Mouse (Mus musculus) limb, embryonic 12.5 days (tissue): ENCODE data around the gene Oas1c. TPM values are rescaled to one million over a fixed set of nuclear protein-coding genes. Genes with fewer than 3 reads are reported as not detected.

Source experiments
- ATAC-seq: fragments of 200-750 bp; cut with Nextera tagmentation; 2 replicates; pipeline ENCODE4 v1.8.0; 2017; ENCODE audit warnings: low read depth, moderate TSS enrichment; ENCODE audit not compliant: insufficient number of reproducible peaks, insufficient read depth, low FRiP score, low TSS enrichment
- H3K27ac ChIP-seq: fragments of 300-500 bp; sonication (generic); 2 replicates; pipeline ENCODE4 v1.5.1; 2016; ENCODE audit warnings: mild to moderate bottlenecking, moderate library complexity
- H3K27me3 ChIP-seq: fragments of 300-500 bp; sonication (generic); 2 replicates; pipeline ENCODE4 v1.6.1; 2016; ENCODE audit warnings: mild to moderate bottlenecking, moderate library complexity
- H3K36me3 ChIP-seq: fragments of 300-500 bp; sonication (generic); 2 replicates; pipeline ENCODE4 v1.6.1; 2016; ENCODE audit warnings: mild to moderate bottlenecking, moderate library complexity
- H3K4me1 ChIP-seq: fragments of 300-500 bp; sonication (generic); replicated peaks from 2 replicates; pipeline ENCODE4 v1.6.1; 2016
- H3K4me2 ChIP-seq: fragments of 300-500 bp; sonication (generic); 2 replicates; pipeline ENCODE4 v1.6.1; 2016; ENCODE audit warnings: mild to moderate bottlenecking, moderate library complexity
- H3K4me3 ChIP-seq: fragments of 300-500 bp; sonication (generic); replicated peaks from 2 replicates; pipeline ENCODE4 v1.5.1; 2016; ENCODE audit warnings: mild to moderate bottlenecking
- H3K9ac ChIP-seq: fragments of 300-500 bp; sonication (generic); replicated peaks from 2 replicates; pipeline ENCODE4 v1.6.1; 2016; ENCODE audit warnings: mild to moderate bottlenecking, moderate library complexity
- H3K9me3 ChIP-seq: fragments of 300-500 bp; sonication (generic); 2 replicates; pipeline ENCODE4 v1.6.1; 2016; ENCODE audit warnings: mild to moderate bottlenecking, moderate library complexity
- WGBS: fragments of 180-500 bp; shearing (Covaris S2); methylation state at CpG from one replicate; pipeline ENCODE4 v1.1.7; 2016; 5-methylcytosine and 5-hydroxymethylcytosine counted together
- polyA plus RNA-seq: library from polyadenylated mRNA; unstranded; fragments of >200 nt; fragmentation: Nextera tagmentation; extraction: Ambion mirVana; gene quantifications from 2 replicates; pipeline ENCODE4 v1.2.1, GENCODE M21; 2016

Oas1c gene
- 0.23 and 0.51 TPM in 2 replicates for polyA plus RNA-seq

- peak within 1 kb of the TSS; percentile 38; the same call in 1 of the 2 replicates for H3K9ac ChIP-seq
- peak within 1 kb of the TSS; percentile 31 for H3K4me3 ChIP-seq
- peak; percentile 73; the same call in 1 of the 2 replicates for ATAC-seq
- H3K27ac ChIP-seq, result peak within 1 kb of the TSS; percentile 91
- no peaks in the 10 kb centered on the region for H3K27me3 ChIP-seq
- H3K4me1 ChIP-seq, result peaks cover 7% of the 10 kb centered on the region
- H3K9me3 ChIP-seq, result no peaks in the 10 kb centered on the region
- H3K36me3 ChIP-seq, result no peaks in the 10 kb centered on the region
- WGBS, result 6% methylated on average over 18 of the region's 18 CpGs
- H3K4me2 ChIP-seq, result peak within 1 kb of the TSS; percentile 54
Measured at GRCm38 (mm10) chr5:120811951-120812819, at the start of gene Oas1c. Gene Oas1c, minus strand, starts transcription at chr5:120812514.

GRCm38 (mm10) chr5:120861121-120861520 is 48.8 kb upstream of the Oas1c start, which contains the start of gene Oas1h:
Gene Oas1h, plus strand, starts transcription at chr5:120861421.
- Histone ChIP-seq H3K9me3 (no peaks in the 10 kb centered on the region), H3K9ac (no peak within 1 kb of the TSS), H3K27ac (no peak within 1 kb of the TSS), H3K4me3 (no peak within 1 kb of the TSS), H3K36me3 (no peaks in the 10 kb centered on the region), H3K27me3 (no peaks in the 10 kb centered on the region), H3K4me2 (no peak within 1 kb of the TSS), H3K4me1 (no peaks in the 10 kb centered on the region)
- WGBS, result 60% methylated on average over 4 of the region's 4 CpGs
- no peak for ATAC-seq

- peaks cover 8% of the 10 kb centered on the region for H3K9me3 ChIP-seq
- no peaks in the 10 kb centered on the region for H3K27me3 ChIP-seq
Measured at GRCm38 (mm10) chr5:120859241-120859640, 46.9 kb upstream of the Oas1c start.

GRCm38 (mm10) chr5:120849601-120850136 is 37.4 kb upstream of the Oas1c start:
- no peak for ATAC-seq
- no peaks in the 10 kb centered on the region for H3K4me1 ChIP-seq

More at GRCm38 (mm10) chr5:120859241-120859640, 46.9 kb upstream of the Oas1c start:
- Histone ChIP-seq H3K9ac (no peak overlapping the region), H3K4me1 (no peaks in the 10 kb centered on the region), H3K36me3 (no peaks in the 10 kb centered on the region), H3K27ac (no peak overlapping the region), H3K4me2 (no peak overlapping the region), H3K4me3 (no peak overlapping the region)
- WGBS, result 81% methylated on average over 2 of the region's 2 CpGs
- ATAC-seq, result no peak

GRCm38 (mm10) chr5:120847067-120847466 is 34.8 kb upstream of the Oas1c start, which contains the start of gene Oas1f:
Gene Oas1f, plus strand, starts transcription at chr5:120847367.
- Histone ChIP-seq H3K27me3 (no peaks in the 10 kb centered on the region), H3K27ac (no peak within 1 kb of the TSS), H3K36me3 (no peaks in the 10 kb centered on the region), H3K4me3 (no peak within 1 kb of the TSS), H3K9me3 (no peaks in the 10 kb centered on the region), H3K9ac (no peak within 1 kb of the TSS), H3K4me2 (no peak within 1 kb of the TSS), H3K4me1 (no peaks in the 10 kb centered on the region)
- no peak for ATAC-seq
- 74% methylated on average over 4 of the region's 4 CpGs for WGBS

More at GRCm38 (mm10) chr5:120849601-120850136, 37.4 kb upstream of the Oas1c start:
- 59% methylated on average over 3 of the region's 3 CpGs for WGBS
- Histone ChIP-seq H3K27me3 (no peaks in the 10 kb centered on the region), H3K9me3 (peaks cover 6% of the 10 kb centered on the region), H3K4me3 (no peak overlapping the region), H3K9ac (no peak overlapping the region), H3K27ac (no peak overlapping the region), H3K4me2 (no peak overlapping the region), H3K36me3 (no peaks in the 10 kb centered on the region)

- no peak for ATAC-seq
- H3K4me3 ChIP-seq, result no peak overlapping the region
- no peak overlapping the region for H3K9ac ChIP-seq
- H3K9me3 ChIP-seq, result no peaks in the 10 kb centered on the region
- H3K4me1 ChIP-seq, result no peaks in the 10 kb centered on the region
- no peak overlapping the region for H3K4me2 ChIP-seq
- H3K36me3 ChIP-seq, result no peaks in the 10 kb centered on the region
- WGBS, result 68% methylated on average over 3 of the region's 3 CpGs
- H3K27ac ChIP-seq, result no peak overlapping the region
- no peaks in the 10 kb centered on the region for H3K27me3 ChIP-seq
Measured at GRCm38 (mm10) chr5:120844713-120845112, 32.4 kb upstream of the Oas1c start.

- H3K4me2 ChIP-seq, result no peak overlapping the region
- no peaks in the 10 kb centered on the region for H3K36me3 ChIP-seq
- H3K9me3 ChIP-seq, result no peaks in the 10 kb centered on the region
- H3K27me3 ChIP-seq, result peaks cover 13% of the 10 kb centered on the region
- ATAC-seq, result no peak
- WGBS, result 7% methylated on average over 8 of the region's 8 CpGs
- H3K27ac ChIP-seq, result no peak overlapping the region
- no peaks in the 10 kb centered on the region for H3K4me1 ChIP-seq
- no peak overlapping the region for H3K4me3 ChIP-seq
- no peak overlapping the region for H3K9ac ChIP-seq
Measured at GRCm38 (mm10) chr5:120836731-120837585, 24.6 kb upstream of the Oas1c start.

- peaks cover 13% of the 10 kb centered on the region for H3K27me3 ChIP-seq
- no peak overlapping the region for H3K27ac ChIP-seq
- no peaks in the 10 kb centered on the region for H3K4me1 ChIP-seq
- H3K36me3 ChIP-seq, result no peaks in the 10 kb centered on the region
- ATAC-seq, result no peak
- H3K9me3 ChIP-seq, result 0 out of 2 replicates have a peak, but pooled peaks cover 4% of the 10 kb centered on the region
- H3K4me3 ChIP-seq, result no peak overlapping the region
- H3K9ac ChIP-seq, result no peak overlapping the region
- WGBS, result 11% methylated on average over 17 of the region's 17 CpGs
- H3K4me2 ChIP-seq, result no peak overlapping the region
Measured at GRCm38 (mm10) chr5:120833335-120834280, 21.3 kb upstream of the Oas1c start.

GRCm38 (mm10) chr5:120831031-120831430 is 18.7 kb upstream of the Oas1c start:
- Histone ChIP-seq H3K9me3 (0 out of 2 replicates have a peak, but pooled peaks cover 4% of the 10 kb centered on the region), H3K4me1 (no peaks in the 10 kb centered on the region), H3K4me2 (no peak overlapping the region), H3K27ac (no peak overlapping the region), H3K27me3 (peaks cover 13% of the 10 kb centered on the region), H3K36me3 (no peaks in the 10 kb centered on the region), H3K4me3 (no peak overlapping the region), H3K9ac (no peak overlapping the region)
- no peak for ATAC-seq
- 80% methylated on average over 4 of the region's 4 CpGs for WGBS

GRCm38 (mm10) chr5:120818999-120819398 is 6.7 kb upstream of the Oas1c start:
- no peaks in the 10 kb centered on the region for H3K4me1 ChIP-seq
- ATAC-seq, result no peak

More at GRCm38 (mm10) chr5:120818999-120819398, 6.7 kb upstream of the Oas1c start:
- Histone ChIP-seq H3K4me2 (no peak overlapping the region), H3K27ac (no peak overlapping the region), H3K36me3 (no peaks in the 10 kb centered on the region), H3K27me3 (no peaks in the 10 kb centered on the region), H3K9ac (no peak overlapping the region), H3K9me3 (peaks cover 13% of the 10 kb centered on the region; the same call in 1 of the 2 replicates), H3K4me3 (no peak overlapping the region)
